Mouse (Mus musculus) hindbrain, embryonic 14.5 days (tissue): Measurements from ENCODE around the gene Pspc1. TPM values are rescaled to one million over a fixed set of nuclear protein-coding genes. Genes with fewer than 3 reads are reported as not detected.

Source experiments
- polyA plus RNA-seq: library from polyadenylated mRNA; unstranded; fragments of >200 nt; fragmentation: Nextera tagmentation; extraction: Ambion mirVana; gene quantifications from 2 replicates; pipeline ENCODE4 v1.2.1, GENCODE M21; 2014

The Pspc1 gene
- polyA plus RNA-seq, 1 experiment from 2014 or later, result 46.3 TPM

Other genes starting within 250 kb of the Pspc1 start
- gene Cenpj, start 202.9 kb downstream of the Pspc1 start, polyA plus RNA-seq, result 5.4 and 6.1 TPM in 2 replicates
- gene Parp4, start 202.7 kb downstream of the Pspc1 start, polyA plus RNA-seq, result 1.6 and 1.9 TPM in 2 replicates
- gene Mphosph8, start 110.1 kb downstream of the Pspc1 start, polyA plus RNA-seq, result 40.1 and 41.5 TPM in 2 replicates
- gene Zmym5, start 33.4 kb upstream of the Pspc1 start, polyA plus RNA-seq, result 26.0 and 26.3 TPM in 2 replicates
- gene Zmym2, start 108.3 kb upstream of the Pspc1 start, polyA plus RNA-seq, result 53.0 and 60.8 TPM in 2 replicates